Mouse (Mus musculus) G1E-ER4 (cell line): ENCODE results near the gene Gm9918. TPM values are rescaled to one million over a fixed set of nuclear protein-coding genes. Genes with fewer than 3 reads are reported as not detected.

Experiments used
- GATA1 ChIP-seq: IDR thresholded peaks from one replicate; pipeline ENCODE4 v1.8.0; 2012; ENCODE audit warnings: low read length, inconsistent platforms
- polyA plus RNA-seq: library from polyadenylated mRNA; stranded (reverse); fragments of >175 nt; gene quantifications from 2 replicates; pipeline ENCODE4 v1.2.3, GENCODE M21; 2012

Gm9918 gene
- not detected in 2 replicates for polyA plus RNA-seq

DNA sequence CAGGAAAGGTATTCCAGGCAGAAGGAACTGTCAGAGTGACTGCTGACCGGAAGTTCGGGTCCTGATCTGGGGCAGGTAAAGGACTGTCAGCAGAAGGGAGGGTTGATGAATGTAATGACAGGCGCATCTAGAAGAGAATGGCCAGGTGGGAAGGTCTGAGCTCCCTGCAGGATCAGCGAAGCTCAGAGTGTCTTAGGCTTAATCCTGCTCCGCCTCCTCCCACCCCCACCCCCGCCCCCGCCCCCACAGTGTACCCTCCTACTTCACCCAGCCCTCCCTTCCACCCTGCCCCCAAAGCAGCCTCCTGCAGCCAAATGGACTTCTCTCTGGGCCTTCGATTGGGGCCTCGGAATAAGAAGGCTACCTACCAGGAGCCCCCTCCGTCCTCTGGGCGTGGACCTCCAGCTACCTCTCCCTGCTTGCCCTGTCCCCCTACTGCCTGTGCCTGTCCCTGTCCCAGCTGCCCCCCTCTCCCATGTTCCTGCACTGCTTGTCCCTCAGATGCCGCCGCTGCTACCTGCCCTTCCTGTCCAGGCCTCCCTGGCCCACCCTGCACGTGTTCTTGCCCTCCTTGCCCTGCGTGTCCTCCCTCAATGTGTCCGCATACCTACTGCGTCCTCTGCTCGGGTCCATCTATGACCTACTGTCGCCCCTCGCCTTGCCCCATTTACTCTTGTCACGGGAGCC, at the start of gene Gm9918:
TSS of gene Gm9918 (plus strand) at position 290 of the 687 bp plus-strand sequence.
- no peak for TF ChIP-seq GATA1

DNA sequence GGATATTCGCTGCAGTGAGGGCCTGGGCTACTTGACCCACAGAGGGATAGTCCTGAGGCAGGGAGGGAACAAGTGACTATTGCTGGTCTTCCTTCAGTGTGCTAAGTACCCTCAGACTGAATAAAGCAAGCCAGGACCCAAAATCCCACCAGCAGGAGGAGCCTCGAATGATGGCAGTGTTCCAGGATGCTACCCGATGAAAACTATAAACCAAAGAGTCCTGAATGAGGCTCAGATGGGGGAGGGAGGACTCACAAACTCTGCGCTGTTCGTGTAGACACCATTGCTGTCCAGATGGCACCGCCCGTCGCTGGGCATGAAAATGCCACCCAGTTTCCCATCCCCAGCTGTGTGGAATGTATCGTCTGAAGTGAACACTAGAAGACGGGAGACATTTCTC, 48.0 kb upstream of the Gm9918 start:
- TF ChIP-seq GATA1 = no peak

DNA sequence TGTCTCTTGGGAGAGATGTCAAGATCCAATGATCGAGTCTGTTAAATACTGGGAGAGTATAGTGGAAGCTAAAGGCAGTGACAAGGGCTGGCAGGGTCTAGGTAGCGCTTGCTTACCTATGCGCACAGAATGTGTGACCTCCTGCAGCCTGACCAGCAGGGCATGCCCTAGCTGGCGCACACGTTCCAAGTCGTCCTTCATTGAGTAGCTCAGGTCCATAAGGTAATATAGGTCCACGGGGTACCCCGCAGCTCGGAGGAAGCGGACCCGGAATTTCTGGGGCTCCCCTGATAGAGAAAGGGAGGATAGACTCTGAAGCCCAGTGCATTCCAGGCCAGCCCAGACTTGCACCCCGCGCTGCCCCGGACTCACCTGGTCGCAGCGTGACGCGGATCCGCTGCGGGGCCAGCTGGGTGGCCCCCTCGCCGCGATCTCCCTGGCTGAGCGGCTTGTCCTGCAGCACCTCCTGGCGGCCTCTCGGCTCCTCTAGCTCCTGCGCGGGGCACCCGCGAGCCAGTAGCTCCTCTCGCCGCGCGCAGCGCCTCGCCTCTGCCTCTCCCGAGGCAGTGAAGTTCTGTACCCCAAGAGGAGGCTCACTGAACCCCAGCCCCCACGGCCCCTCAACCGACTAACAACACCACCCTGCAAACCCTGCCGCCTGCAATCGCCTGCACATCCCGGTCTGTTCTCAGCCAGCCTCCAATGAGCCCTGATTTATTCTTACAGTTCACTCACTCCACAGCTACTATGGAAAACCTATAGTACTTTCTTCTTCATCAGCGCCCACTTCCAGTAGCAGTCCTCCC, 46.0 kb upstream of the Gm9918 start:
- no peak for TF ChIP-seq GATA1

DNA sequence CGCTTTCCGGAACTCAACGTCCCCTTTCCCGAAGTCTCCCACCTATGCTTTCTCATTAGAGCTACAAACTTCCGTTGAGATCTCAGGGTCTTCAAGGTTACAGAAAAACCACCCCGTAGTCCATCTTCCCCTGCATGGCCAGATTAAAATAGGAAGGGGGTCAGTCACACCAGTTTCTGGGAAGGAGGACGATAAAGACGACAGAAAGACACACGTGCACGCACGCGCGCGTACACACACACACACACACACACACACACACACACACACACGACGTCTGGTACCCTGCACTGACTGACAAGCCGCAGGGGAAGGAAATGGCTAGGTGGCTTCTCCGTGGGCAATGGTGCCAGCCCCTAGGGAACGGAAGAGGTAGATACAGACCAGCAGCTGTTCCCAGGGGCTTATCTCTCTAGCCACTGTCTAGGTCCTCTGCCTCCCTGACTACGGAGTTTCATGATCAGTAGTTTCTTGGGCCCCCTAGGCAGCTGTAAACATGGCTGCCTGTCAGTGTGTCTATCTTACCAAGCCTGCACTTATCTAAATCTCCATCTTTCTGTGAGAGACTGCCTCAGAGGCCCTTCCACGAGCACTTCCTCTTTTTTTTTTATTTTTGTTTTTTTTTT, 45.3 kb upstream of the Gm9918 start:
- TF ChIP-seq GATA1 = peak; percentile 93

DNA sequence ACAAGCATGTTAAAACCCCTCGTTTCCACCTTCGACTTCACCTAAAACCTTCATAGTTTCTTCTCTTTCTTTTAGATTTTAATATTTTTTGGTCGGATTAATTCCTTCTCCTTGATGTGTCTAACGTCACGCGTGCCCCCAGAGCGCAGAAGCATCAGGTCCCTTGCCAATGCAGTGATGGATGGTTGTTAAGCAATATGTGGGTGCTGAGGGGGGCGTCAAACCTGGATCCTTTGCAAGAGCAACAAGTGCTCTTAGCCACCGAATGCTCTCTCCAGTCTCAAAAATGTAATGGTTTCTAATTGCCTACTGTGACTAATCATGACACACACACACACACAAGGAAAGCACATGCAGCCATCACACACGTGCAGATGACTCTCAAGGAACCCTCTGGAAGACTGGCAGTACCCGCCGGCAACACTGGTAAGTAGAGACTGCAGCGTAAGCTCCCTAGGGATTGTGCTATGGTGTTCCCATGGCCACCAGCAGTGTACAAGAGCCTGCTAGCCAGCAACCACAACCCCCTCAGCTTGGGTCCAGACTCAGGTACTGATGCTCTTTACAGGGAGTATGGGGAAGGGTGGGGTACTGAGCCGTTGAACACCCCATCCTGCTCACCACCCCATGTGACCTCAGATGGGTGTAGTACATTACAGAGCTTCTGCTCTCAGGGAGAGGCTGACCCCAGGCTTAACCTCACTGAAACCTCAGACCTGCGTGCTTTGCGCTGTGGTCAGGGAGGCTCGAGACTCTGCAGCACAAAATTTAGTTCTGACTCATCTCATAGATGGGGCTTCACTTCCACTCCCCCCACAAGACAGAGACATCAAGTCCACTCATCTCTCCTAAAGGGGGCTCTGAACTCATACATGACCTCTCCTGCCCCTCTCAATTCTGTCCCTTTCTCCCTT, 39.7 kb upstream of the Gm9918 start:
- TF ChIP-seq GATA1 = no peak

DNA sequence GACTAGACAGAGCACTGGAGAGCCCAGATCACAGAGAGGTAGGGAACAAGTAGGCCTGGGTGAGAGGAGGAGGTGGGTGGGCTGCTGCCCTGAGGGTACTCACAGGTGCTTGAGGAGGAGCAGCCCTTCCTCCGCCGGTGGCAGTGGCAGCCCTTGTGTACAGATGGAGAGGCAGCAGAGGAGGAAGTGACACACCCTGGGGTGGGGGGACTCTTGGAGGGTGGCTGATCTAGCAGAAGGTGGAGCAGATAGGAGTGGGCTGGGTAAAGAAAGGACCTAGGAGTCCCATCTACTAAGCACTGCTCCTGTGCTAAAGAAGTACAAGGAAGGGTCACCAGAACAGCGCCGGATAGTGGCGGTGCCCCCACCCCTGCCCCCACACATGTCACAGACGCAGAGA, 38.6 kb upstream of the Gm9918 start, which contains the start of gene Itgb7:
TSS of gene Itgb7 (minus strand) at position 197 of the 400 bp plus-strand sequence.
- no peak for TF ChIP-seq GATA1

DNA sequence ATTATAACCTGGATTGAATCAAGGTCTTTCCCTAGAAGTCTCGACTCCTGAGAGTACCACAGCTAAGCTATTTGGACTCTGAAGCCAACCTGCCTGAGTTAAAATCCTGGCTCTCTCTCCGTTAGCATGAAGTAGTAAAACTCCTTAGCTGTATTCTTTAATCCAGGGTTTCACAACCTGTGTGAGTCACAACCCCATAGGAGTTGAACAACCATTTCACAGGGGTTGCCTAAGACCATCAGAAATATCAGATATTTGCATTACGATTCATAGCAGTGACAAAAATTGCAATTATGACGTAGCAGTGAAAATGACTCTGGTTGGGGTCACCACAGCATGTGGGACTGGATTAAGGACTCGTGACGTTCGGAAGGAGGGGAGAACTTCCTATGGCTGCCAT, 37.6 kb upstream of the Gm9918 start:
- TF ChIP-seq GATA1 = no peak

DNA sequence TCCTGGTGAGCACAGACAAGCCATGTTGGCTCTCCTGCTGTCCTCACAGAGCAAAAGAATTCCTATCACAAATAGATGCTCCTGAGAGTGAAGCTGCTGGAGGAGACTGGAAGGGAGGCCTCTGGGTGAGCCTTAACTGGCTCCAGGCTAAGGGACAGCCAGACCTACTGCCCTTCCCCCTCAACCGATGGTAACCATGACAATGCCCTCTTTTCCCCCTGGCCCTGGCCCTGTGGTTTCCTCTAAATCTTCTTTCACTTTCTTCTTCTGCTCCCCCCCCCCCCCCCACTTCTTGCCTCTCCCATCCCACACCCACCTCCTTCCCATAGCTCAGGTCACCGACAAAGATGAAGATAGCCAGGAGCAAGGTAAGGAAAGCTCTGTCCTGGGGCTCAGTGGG, 36.5 kb upstream of the Gm9918 start:
- no peak for TF ChIP-seq GATA1

DNA sequence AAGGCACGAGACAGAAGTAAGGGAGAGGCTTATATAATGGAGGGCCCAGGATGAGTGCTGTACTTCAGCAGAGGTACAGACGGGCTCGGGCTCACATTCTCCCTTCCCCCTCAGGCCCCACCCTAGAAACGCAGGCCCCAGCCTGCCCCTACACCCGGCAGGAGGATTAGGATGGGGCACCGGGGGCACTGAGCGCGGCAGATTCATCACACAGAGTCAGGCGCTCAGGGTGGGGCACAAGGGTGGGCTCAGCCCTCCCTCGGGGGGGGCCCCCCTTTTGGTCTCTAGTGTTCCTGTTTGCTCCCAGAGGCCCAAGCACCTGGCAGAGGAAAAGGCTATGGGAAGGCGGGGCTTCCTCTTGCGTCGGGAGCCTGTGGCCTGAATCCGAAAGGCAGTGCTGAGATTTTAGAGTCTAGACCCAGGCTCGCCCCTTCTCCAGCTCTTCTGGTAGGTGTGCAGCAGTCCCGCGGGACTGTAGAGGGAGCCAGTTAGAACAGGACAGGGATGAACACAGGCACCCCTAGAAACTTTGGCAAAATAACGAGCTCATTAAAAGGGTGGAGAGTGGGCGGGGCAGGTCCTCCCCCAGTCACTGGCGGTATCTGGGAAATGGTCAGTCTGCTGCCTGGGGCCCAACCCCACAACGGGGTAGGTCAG, 34.9 kb upstream of the Gm9918 start:
- no peak for TF ChIP-seq GATA1

DNA sequence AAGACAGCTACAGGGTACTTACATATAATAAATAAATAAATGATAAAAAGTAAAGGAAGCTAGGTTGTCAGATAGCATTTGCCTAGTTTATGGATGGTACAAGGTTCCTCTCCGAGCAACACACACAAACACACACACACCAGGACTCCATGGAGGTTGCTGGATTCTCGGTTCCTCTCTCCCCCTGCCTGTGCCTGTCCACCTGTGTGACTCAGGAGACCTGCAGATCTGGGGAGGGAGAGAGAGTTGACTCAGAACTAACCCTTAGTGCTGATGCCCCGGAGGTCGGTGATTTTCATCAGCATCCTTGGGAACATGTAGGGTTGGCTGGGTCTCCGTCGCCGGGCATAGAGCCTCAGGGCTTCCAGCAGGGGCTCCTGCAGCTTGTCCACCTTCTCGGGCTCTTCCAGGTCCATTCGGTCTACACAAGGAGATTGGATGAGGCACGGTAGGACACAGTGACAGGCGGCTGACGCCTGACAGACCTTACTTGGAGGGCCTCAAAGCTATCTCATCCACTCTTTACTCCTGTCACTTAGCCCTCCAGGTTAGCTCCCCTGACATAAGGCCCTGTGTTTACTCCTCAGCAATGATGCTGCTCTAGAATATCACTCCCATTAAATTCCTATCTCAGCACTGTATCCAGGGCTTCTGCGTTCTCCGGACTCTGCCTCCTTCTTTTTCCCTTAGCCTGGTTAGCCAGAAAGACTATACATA, 31.7 kb upstream of the Gm9918 start:
- TF ChIP-seq GATA1 = no peak

DNA sequence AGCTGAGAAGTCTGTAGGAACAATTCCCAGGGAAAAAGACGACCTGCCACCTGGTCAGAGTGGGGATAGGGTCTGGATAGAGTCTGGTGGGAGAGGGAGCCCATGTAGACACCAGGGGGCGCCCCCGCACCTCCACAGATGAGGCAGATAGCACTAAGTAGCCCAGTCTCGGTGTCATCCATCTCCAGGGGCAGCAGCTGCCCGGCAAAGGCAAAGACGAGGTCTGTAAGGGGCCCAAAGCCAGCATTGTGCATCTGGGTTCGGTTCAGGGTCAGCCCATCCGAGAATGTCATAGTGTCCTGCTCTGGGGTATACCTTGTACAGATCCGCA, 31.1 kb upstream of the Gm9918 start:
- TF ChIP-seq GATA1 = no peak

DNA sequence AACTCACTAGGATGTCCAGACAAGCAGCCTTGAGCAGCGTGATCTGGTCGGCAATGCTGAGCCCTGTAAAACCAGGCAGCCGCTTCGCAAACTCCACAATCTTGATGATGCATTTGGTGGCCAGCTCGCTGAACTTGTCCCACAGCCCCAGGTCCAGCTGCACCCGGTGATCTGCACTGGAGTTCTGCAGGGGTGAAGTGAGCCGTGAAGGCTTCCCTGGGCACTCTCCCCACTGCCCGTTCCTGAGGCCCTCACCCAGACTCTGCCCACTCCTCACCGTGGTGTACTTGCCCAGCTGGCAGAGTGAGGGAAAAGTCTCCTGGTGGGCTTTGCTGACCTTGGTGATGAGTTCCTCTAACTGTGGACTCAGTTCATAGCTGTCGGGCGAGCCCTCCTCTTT, 30.5 kb upstream of the Gm9918 start:
- TF ChIP-seq GATA1 = no peak

DNA sequence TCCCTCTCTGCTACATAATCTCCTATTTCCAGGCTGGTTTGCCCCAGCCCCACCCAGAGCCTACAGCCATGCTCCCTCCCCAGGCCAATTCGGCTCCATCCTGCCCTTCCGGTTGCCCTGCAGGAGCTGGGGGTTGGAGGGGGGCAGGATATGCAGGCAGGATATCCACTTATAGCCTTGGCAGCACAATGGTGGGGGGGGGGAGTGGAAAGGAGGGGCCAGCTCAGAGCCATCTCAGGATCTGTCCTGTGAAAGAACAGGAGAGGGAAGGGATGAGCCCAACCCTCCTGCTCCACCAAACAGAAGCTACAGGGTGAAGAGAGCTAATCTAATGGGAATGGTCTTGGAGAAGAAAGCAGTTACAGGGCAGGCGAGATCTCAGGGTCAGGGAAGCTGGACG, 29.8 kb upstream of the Gm9918 start:
- no peak for TF ChIP-seq GATA1
